Mouse (Mus musculus): Measurements from ENCODE around the gene Tmem151b. TPM values are rescaled to one million over a fixed set of nuclear protein-coding genes. Genes with fewer than 3 reads are reported as not detected.

Gene Tmem151b
- 4.8 and 6.3 TPM in 2 replicates for polyA plus RNA-seq (2016; fragmentation: Nextera tagmentation; extraction: Ambion mirVana)

DNA sequence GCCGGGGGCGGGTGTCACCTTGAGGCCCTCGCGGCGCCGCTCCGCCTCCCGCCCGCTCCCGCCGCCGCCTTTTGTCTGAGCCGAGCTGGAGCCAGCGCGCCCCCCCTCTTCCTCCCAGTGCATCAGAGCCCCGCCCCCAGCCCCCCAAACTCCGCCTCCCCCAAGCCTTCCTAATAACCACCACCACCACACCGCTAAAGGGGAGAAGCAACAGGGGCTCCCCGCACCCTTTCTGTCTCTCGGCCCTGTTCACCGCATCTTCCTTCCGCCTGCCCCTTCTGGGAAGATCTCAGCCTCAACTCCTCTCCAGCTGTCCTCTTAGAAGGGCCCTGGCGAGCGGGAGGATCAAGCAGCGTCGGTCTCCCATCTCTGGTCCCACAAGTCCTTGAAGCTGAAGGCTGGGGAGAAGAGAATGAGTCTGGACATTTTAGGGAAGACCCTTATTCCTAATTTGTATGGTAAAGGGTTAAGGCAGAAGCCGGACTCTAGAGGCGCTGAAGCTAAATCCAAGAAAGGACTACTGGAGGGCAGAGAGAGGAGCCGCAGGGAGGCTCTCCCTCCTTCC lies at the start of gene Tmem151b:
Gene Tmem151b, minus strand, starts transcription at position 61 of the 565 bp plus-strand sequence.
- peaks cover 19% of the 10 kb centered on the region for H3K36me3 ChIP-seq (replicated peaks)
- peak within 1 kb of the TSS; percentile 96 for H3K4me3 ChIP-seq
- peak; percentile 73 for DNase-seq (ENCODE audit: extremely low spot score, low spot score)
- 2% methylated on average over 17 of the region's 29 CpGs for WGBS
- H3K4me1 ChIP-seq: peaks cover 59% of the 10 kb centered on the region
- H3K27me3 ChIP-seq (ENCODE audit: poor library complexity, severe bottlenecking): peaks cover 75% of the 10 kb centered on the region
- peak within 1 kb of the TSS; percentile 98 for H3K27ac ChIP-seq
- no peaks in the 10 kb centered on the region; the same call in 1 of the 2 replicates for H3K9me3 ChIP-seq

GRCm38 (mm10) chr17:45598891-45599290 lies 49.4 kb upstream of the Tmem151b start:
- peaks cover 99% of the 10 kb centered on the region for H3K27me3 ChIP-seq (ENCODE audit: poor library complexity, severe bottlenecking)
- H3K27ac ChIP-seq: peak overlapping the region; percentile 70; the same call in 1 of the 2 replicates
- H3K4me1 ChIP-seq: peaks cover 77% of the 10 kb centered on the region
- no peaks in the 10 kb centered on the region for H3K9me3 ChIP-seq
- H3K36me3 ChIP-seq (replicated peaks): no peaks in the 10 kb centered on the region
- 62% methylated on average over 3 of the region's 3 CpGs for WGBS
- peak overlapping the region; percentile 48 for H3K4me3 ChIP-seq
- DNase-seq (ENCODE audit: extremely low spot score, low spot score): no peak

- 93% methylated on average over 2 of the region's 2 CpGs for WGBS
- Histone ChIP-seq H3K27ac (no peak overlapping the region), H3K9me3 (no peaks in the 10 kb centered on the region), H3K4me1 (peaks cover 82% of the 10 kb centered on the region), H3K27me3 (ENCODE audit: poor library complexity, severe bottlenecking) (peaks cover 99% of the 10 kb centered on the region), H3K36me3 (replicated peaks) (no peaks in the 10 kb centered on the region), H3K4me3 (no peak overlapping the region)
- no peak for DNase-seq (ENCODE audit: extremely low spot score, low spot score)
Observed at GRCm38 (mm10) chr17:45598376-45598775, 48.9 kb upstream of the Tmem151b start.

DNA sequence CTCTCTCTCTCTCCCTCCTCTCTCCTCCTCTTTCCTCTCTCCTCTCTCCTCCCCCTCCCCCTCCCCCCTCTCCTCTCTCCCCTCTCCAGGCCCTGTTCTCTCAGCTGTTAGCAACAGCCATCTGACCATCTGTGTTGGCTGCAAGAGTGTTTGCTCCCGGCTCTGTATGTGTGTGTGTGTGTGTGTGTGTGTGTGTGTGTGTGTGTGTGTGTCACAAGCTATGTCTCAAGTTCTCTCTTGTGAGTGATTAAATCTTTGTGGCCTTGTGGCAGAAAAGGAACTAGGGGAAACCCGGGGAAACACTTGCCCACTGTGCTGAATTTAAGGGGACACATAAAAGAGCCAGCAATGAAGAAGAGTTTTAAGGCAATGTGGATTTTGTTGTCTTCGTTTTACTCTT lies 48.3 kb upstream of the Tmem151b start:
- Histone ChIP-seq H3K4me3 (no peak overlapping the region), H3K9me3 (no peaks in the 10 kb centered on the region), H3K4me1 (peaks cover 88% of the 10 kb centered on the region), H3K27me3 (ENCODE audit: poor library complexity, severe bottlenecking) (peaks cover 100% of the 10 kb centered on the region), H3K27ac (no peak overlapping the region), H3K36me3 (replicated peaks) (no peaks in the 10 kb centered on the region)
- 54% methylated on average over 3 of the region's 3 CpGs for WGBS
- no peak for DNase-seq (ENCODE audit: extremely low spot score, low spot score)

- H3K4me1 ChIP-seq: peaks cover 93% of the 10 kb centered on the region
- H3K4me3 ChIP-seq: peak overlapping the region; percentile 65; the same call in 1 of the 2 replicates
- 26% methylated on average over 11 of the region's 11 CpGs for WGBS
Observed at GRCm38 (mm10) chr17:45596631-45597396, 47.3 kb upstream of the Tmem151b start.

DNA sequence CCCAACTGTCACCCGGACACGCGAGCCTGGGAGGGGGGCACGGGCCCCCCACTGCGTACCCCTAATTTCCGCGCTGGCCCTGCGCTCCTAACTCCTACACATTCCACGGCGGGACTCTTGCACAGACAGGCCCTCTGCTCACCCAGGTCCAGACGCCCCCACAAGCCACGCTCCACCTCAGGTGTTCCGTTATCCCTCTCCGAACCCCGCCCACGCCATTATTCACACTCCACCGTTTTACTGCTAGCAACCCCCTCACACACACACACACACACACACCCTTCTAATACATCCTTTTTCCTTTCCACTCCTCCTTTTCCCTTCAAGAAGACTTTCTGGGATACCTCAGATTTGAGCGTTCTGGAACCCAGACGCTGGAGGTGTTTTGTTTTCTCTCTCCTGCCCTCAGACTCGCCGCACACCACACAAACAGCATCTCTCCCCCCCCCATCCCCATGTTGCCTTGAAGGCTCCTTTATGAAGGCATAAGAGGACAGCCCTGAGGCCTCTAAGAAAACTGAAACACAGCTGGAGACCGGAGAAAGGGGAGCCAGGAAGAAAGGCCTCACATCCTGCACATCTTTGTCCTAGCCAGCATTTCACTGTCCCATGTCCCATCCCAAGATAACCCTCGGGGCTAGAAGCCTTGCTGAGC lies 46.4 kb upstream of the Tmem151b start:
- H3K9me3 ChIP-seq: no peaks in the 10 kb centered on the region
- peak overlapping the region; percentile 65 for H3K4me3 ChIP-seq
- DNase-seq (ENCODE audit: extremely low spot score, low spot score): no peak
- WGBS: 3% methylated on average over 23 of the region's 23 CpGs
- H3K36me3 ChIP-seq (replicated peaks): no peaks in the 10 kb centered on the region
- peaks cover 96% of the 10 kb centered on the region for H3K27me3 ChIP-seq (ENCODE audit: poor library complexity, severe bottlenecking)
- peak overlapping the region; percentile 86 for H3K27ac ChIP-seq
- H3K4me1 ChIP-seq: peaks cover 91% of the 10 kb centered on the region

More at GRCm38 (mm10) chr17:45596631-45597396, 47.3 kb upstream of the Tmem151b start:
- Histone ChIP-seq H3K36me3 (replicated peaks) (no peaks in the 10 kb centered on the region), H3K27ac (peak overlapping the region; percentile 86), H3K9me3 (no peaks in the 10 kb centered on the region), H3K27me3 (ENCODE audit: poor library complexity, severe bottlenecking) (peaks cover 100% of the 10 kb centered on the region)
- no peak for DNase-seq (ENCODE audit: extremely low spot score, low spot score)

DNA sequence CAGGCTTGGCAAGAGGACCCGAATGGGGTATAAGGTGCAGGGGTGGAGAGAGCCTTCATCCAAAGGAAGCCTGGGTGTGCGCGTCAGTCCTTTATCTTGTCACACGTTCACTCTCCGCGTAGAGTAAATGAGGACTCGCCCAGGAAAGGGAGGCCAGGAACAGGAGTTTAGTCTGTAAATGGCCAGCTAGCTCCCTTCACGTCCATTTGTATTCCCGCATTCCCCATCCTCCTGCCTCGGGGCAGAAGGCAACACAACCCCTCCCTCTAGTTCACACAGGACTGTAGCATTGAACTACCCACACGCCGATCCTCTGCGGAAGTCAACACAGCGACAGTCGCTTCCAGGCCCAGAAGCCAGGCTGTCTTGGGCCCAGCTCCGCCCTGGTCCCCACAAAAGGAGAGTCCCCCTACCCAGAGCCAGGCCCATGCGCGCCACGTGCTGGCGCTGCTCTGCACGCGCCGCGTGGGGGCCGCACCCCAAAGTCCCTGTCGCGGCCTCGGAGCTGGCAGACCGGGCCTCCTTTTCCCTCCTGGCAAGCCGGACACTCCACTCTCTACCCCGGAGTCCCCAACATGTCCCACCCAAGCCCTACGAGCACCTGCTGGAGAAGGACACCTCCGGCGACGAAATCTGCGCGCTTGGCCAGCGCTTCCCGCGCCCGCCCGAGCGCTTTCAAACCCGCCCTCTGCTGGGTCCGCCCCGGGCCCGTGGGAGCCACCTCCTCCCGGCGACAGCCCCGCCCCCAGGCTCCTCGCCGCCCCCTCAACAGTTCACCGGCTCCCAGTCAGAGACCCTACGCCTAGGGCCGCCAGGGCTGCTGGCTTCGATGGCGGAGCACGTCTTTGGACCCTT lies 45.6 kb upstream of the Tmem151b start:
- peaks cover 88% of the 10 kb centered on the region for H3K27me3 ChIP-seq (ENCODE audit: poor library complexity, severe bottlenecking)
- 1% methylated on average over 58 of the region's 58 CpGs for WGBS
- H3K36me3 ChIP-seq (replicated peaks): peaks cover 2% of the 10 kb centered on the region
- H3K4me3 ChIP-seq: peak overlapping the region; percentile 65
- peak overlapping the region; percentile 86 for H3K27ac ChIP-seq
- peaks cover 84% of the 10 kb centered on the region for H3K4me1 ChIP-seq
- DNase-seq (ENCODE audit: extremely low spot score, low spot score): peak; percentile 78
- no peaks in the 10 kb centered on the region for H3K9me3 ChIP-seq

GRCm38 (mm10) chr17:45594195-45594594 lies 44.7 kb upstream of the Tmem151b start:
- Histone ChIP-seq H3K9me3 (no peaks in the 10 kb centered on the region), H3K4me1 (peaks cover 75% of the 10 kb centered on the region), H3K4me3 (peak overlapping the region; percentile 65), H3K27me3 (ENCODE audit: poor library complexity, severe bottlenecking) (peaks cover 79% of the 10 kb centered on the region), H3K36me3 (replicated peaks) (peaks cover 11% of the 10 kb centered on the region), H3K27ac (0 out of 2 replicates have a peak overlapping the region, but pooled peaks have one; percentile 86)
- 45% methylated on average over 8 of the region's 8 CpGs for WGBS
- no peak for DNase-seq (ENCODE audit: extremely low spot score, low spot score)

GRCm38 (mm10) chr17:45593479-45593878 lies 44.0 kb upstream of the Tmem151b start:
- Histone ChIP-seq H3K36me3 (replicated peaks) (peaks cover 18% of the 10 kb centered on the region), H3K4me3 (peak overlapping the region; percentile 65), H3K27me3 (ENCODE audit: poor library complexity, severe bottlenecking) (peaks cover 72% of the 10 kb centered on the region), H3K27ac (peak overlapping the region; percentile 30; the same call in 1 of the 2 replicates), H3K4me1 (peaks cover 72% of the 10 kb centered on the region), H3K9me3 (no peaks in the 10 kb centered on the region)
- DNase-seq (ENCODE audit: extremely low spot score, low spot score): no peak
- WGBS: 18% methylated on average over 8 of the region's 8 CpGs

GRCm38 (mm10) chr17:45592606-45593431 lies 43.3 kb upstream of the Tmem151b start:
- no peak for DNase-seq (ENCODE audit: extremely low spot score, low spot score)
- peaks cover 24% of the 10 kb centered on the region for H3K36me3 ChIP-seq (replicated peaks)
- peak overlapping the region; percentile 65 for H3K4me3 ChIP-seq
- peaks cover 65% of the 10 kb centered on the region for H3K27me3 ChIP-seq (ENCODE audit: poor library complexity, severe bottlenecking)
- H3K4me1 ChIP-seq: peaks cover 68% of the 10 kb centered on the region
- H3K27ac ChIP-seq: peak overlapping the region; percentile 66
- 57% methylated on average over 8 of the region's 8 CpGs for WGBS
- no peaks in the 10 kb centered on the region for H3K9me3 ChIP-seq
